Mouse (Mus musculus) intestine, embryonic 16.5 days (tissue): Measurements from ENCODE around the gene Nt5dc2. TPM values are rescaled to one million over a fixed set of nuclear protein-coding genes. Genes with fewer than 3 reads are reported as not detected.

ENCODE experiments used
- ATAC-seq: fragments of 200-750 bp; cut with Nextera tagmentation; 2 replicates; pipeline ENCODE4 v1.8.0; 2017; ENCODE audit warnings: moderate TSS enrichment, moderate library complexity
- H3K27ac ChIP-seq: fragments of 300-500 bp; sonication (generic); 2 replicates; pipeline ENCODE4 v1.5.1; 2014; ENCODE audit warnings: mild to moderate bottlenecking, low read length
- H3K27me3 ChIP-seq: fragments of 300-500 bp; sonication (generic); replicated peaks from 2 replicates; pipeline ENCODE4 v1.6.1; 2014; ENCODE audit warnings: low read length, control low read depth, mixed read lengths; ENCODE audit not compliant: control insufficient read depth, insufficient read depth
- H3K36me3 ChIP-seq: fragments of 300-500 bp; sonication (generic); 2 replicates; pipeline ENCODE4 v1.6.1; 2014; ENCODE audit warnings: low read length, control low read depth; ENCODE audit not compliant: control insufficient read depth, insufficient read depth
- H3K4me1 ChIP-seq: fragments of 300-500 bp; sonication (generic); 2 replicates; pipeline ENCODE4 v1.6.1; 2014; ENCODE audit warnings: low read length, control low read depth, mixed read lengths; ENCODE audit not compliant: control insufficient read depth, insufficient read depth
- H3K4me2 ChIP-seq: fragments of 300-500 bp; sonication (generic); 2 replicates; pipeline ENCODE4 v1.6.1; 2014; ENCODE audit warnings: low read depth, low read length, control low read depth
- H3K4me3 ChIP-seq: fragments of 300-500 bp; sonication (generic); 2 replicates; pipeline ENCODE4 v1.5.1; 2014; ENCODE audit warnings: mild to moderate bottlenecking, low read length
- H3K9ac ChIP-seq: fragments of 300-500 bp; sonication (generic); 2 replicates; pipeline ENCODE4 v1.6.1; 2014; ENCODE audit warnings: low read depth, low read length
- H3K9me3 ChIP-seq: fragments of 300-500 bp; sonication (generic); 2 replicates; pipeline ENCODE4 v1.6.1; 2016; ENCODE audit warnings: low read length, control low read depth; ENCODE audit not compliant: control insufficient read depth
- WGBS: fragments of 180-500 bp; shearing (Covaris S2); extraction: QIAGEN DNeasy Blood & Tissue Kit; methylation state at CpG from one replicate; pipeline ENCODE4 v1.1.7; 2014; 5-methylcytosine and 5-hydroxymethylcytosine counted together
- polyA plus RNA-seq: library from polyadenylated mRNA; unstranded; fragments of >200 nt; fragmentation: Nextera tagmentation; extraction: Ambion mirVana; gene quantifications from 2 replicates; pipeline ENCODE4 v1.2.1, GENCODE M21; 2015

Gene Nt5dc2
- polyA plus RNA-seq, 1 experiment from 2014 or later = 205 TPM

GRCm38 (mm10) chr14:31138897-31139429 lies 8.1 kb downstream of the Nt5dc2 start:
- Histone ChIP-seq H3K4me1 (no peaks in the 10 kb centered on the region), H3K4me2 (no peak overlapping the region), H3K9me3 (no peaks in the 10 kb centered on the region), H3K36me3 (peaks cover 41% of the 10 kb centered on the region), H3K27me3 (no peaks in the 10 kb centered on the region), H3K27ac (no peak overlapping the region), H3K9ac (no peak overlapping the region), H3K4me3 (no peak overlapping the region)
- WGBS = 89% methylated on average over 9 of the region's 9 CpGs
- ATAC-seq = no peak

- Histone ChIP-seq H3K4me3 (no peak overlapping the region), H3K4me2 (no peak overlapping the region), H3K27me3 (no peaks in the 10 kb centered on the region), H3K9me3 (no peaks in the 10 kb centered on the region), H3K27ac (no peak overlapping the region), H3K9ac (no peak overlapping the region), H3K4me1 (no peaks in the 10 kb centered on the region), H3K36me3 (peaks cover 41% of the 10 kb centered on the region)
- no peak for ATAC-seq
- WGBS = 90% methylated on average over 12 of the region's 12 CpGs
These were observed 8.8 kb downstream of the Nt5dc2 start for GRCm38 (mm10) chr14:31139666-31140065.

- no peak overlapping the region for H3K4me3 ChIP-seq
- no peak overlapping the region for H3K9ac ChIP-seq
- H3K4me1 ChIP-seq = no peaks in the 10 kb centered on the region
- H3K27ac ChIP-seq = no peak overlapping the region
- H3K9me3 ChIP-seq = no peaks in the 10 kb centered on the region
- H3K36me3 ChIP-seq = peaks cover 41% of the 10 kb centered on the region
- H3K27me3 ChIP-seq = no peaks in the 10 kb centered on the region
- H3K4me2 ChIP-seq = no peak overlapping the region
- WGBS = 90% methylated on average over 15 of the region's 15 CpGs
- ATAC-seq = no peak
These were observed 9.3 kb downstream of the Nt5dc2 start for GRCm38 (mm10) chr14:31140141-31140540.

- H3K27ac ChIP-seq = no peak overlapping the region
- no peaks in the 10 kb centered on the region for H3K27me3 ChIP-seq
- no peaks in the 10 kb centered on the region for H3K9me3 ChIP-seq
- peaks cover 35% of the 10 kb centered on the region for H3K36me3 ChIP-seq
- H3K4me1 ChIP-seq = no peaks in the 10 kb centered on the region
- H3K4me3 ChIP-seq = no peak overlapping the region
- no peak overlapping the region for H3K9ac ChIP-seq
- no peak for ATAC-seq
- no peak overlapping the region for H3K4me2 ChIP-seq
- 95% methylated on average over 14 of the region's 14 CpGs for WGBS
These were observed 10.2 kb downstream of the Nt5dc2 start for GRCm38 (mm10) chr14:31141011-31141410.

GRCm38 (mm10) chr14:31145694-31146093 lies 14.8 kb downstream of the Nt5dc2 start:
- 88% methylated on average over 11 of the region's 11 CpGs for WGBS

GRCm38 (mm10) chr14:31160196-31161150 lies 29.6 kb downstream of the Nt5dc2 start:
- H3K9me3 ChIP-seq = no peaks in the 10 kb centered on the region
- no peaks in the 10 kb centered on the region for H3K36me3 ChIP-seq
- ATAC-seq = peak; percentile 84
- H3K27me3 ChIP-seq = no peaks in the 10 kb centered on the region
- H3K9ac ChIP-seq = no peak overlapping the region
- no peak overlapping the region for H3K27ac ChIP-seq
- 0 out of 2 replicates have a peak overlapping the region, but pooled peaks have one; percentile 14 for H3K4me3 ChIP-seq
- 64% methylated on average over 27 of the region's 27 CpGs for WGBS
- 0 out of 2 replicates have a peak overlapping the region, but pooled peaks have one; percentile 7 for H3K4me2 ChIP-seq
- peaks cover 4% of the 10 kb centered on the region; the same call in 1 of the 2 replicates for H3K4me1 ChIP-seq

More at GRCm38 (mm10) chr14:31145694-31146093, 14.8 kb downstream of the Nt5dc2 start:
- Histone ChIP-seq H3K4me3 (no peak overlapping the region), H3K36me3 (peaks cover 7% of the 10 kb centered on the region; the same call in 1 of the 2 replicates), H3K27me3 (no peaks in the 10 kb centered on the region), H3K9me3 (no peaks in the 10 kb centered on the region), H3K9ac (no peak overlapping the region), H3K4me1 (no peaks in the 10 kb centered on the region), H3K27ac (no peak overlapping the region), H3K4me2 (no peak overlapping the region)
- no peak for ATAC-seq

- Histone ChIP-seq H3K27ac (no peak overlapping the region), H3K36me3 (no peaks in the 10 kb centered on the region), H3K4me2 (no peak overlapping the region), H3K9ac (no peak overlapping the region), H3K4me1 (peaks cover 4% of the 10 kb centered on the region), H3K4me3 (no peak overlapping the region), H3K27me3 (no peaks in the 10 kb centered on the region), H3K9me3 (no peaks in the 10 kb centered on the region)
- 89% methylated on average over 7 of the region's 7 CpGs for WGBS
- ATAC-seq = no peak
These were observed 30.3 kb downstream of the Nt5dc2 start for GRCm38 (mm10) chr14:31161191-31161590.

- no peak overlapping the region for H3K4me3 ChIP-seq
- H3K4me2 ChIP-seq = no peak overlapping the region
- peaks cover 7% of the 10 kb centered on the region for H3K4me1 ChIP-seq
- H3K27me3 ChIP-seq = no peaks in the 10 kb centered on the region
- no peaks in the 10 kb centered on the region for H3K9me3 ChIP-seq
- no peak overlapping the region for H3K9ac ChIP-seq
- WGBS = 73% methylated on average over 10 of the region's 10 CpGs
- no peak for ATAC-seq
- no peaks in the 10 kb centered on the region for H3K36me3 ChIP-seq
- no peak overlapping the region for H3K27ac ChIP-seq
These were observed 30.8 kb downstream of the Nt5dc2 start for GRCm38 (mm10) chr14:31161638-31162037.

GRCm38 (mm10) chr14:31164067-31164466 lies 33.2 kb downstream of the Nt5dc2 start:
- no peak overlapping the region for H3K4me3 ChIP-seq
- H3K27me3 ChIP-seq = no peaks in the 10 kb centered on the region
- H3K9me3 ChIP-seq = no peaks in the 10 kb centered on the region
- ATAC-seq = no peak
- WGBS = 78% methylated on average over 8 of the region's 8 CpGs
- H3K36me3 ChIP-seq = no peaks in the 10 kb centered on the region
- H3K4me2 ChIP-seq = no peak overlapping the region
- H3K4me1 ChIP-seq = peaks cover 7% of the 10 kb centered on the region
- no peak overlapping the region for H3K9ac ChIP-seq
- H3K27ac ChIP-seq = no peak overlapping the region
